Mouse (Mus musculus): ENCODE data around the gene Thsd4. TPM values are rescaled to one million over a fixed set of nuclear protein-coding genes. Genes with fewer than 3 reads are reported as not detected.

Thsd4 gene
- polyA plus RNA-seq, 1 experiment from 2014 or later, result 5.1 TPM

DNA sequence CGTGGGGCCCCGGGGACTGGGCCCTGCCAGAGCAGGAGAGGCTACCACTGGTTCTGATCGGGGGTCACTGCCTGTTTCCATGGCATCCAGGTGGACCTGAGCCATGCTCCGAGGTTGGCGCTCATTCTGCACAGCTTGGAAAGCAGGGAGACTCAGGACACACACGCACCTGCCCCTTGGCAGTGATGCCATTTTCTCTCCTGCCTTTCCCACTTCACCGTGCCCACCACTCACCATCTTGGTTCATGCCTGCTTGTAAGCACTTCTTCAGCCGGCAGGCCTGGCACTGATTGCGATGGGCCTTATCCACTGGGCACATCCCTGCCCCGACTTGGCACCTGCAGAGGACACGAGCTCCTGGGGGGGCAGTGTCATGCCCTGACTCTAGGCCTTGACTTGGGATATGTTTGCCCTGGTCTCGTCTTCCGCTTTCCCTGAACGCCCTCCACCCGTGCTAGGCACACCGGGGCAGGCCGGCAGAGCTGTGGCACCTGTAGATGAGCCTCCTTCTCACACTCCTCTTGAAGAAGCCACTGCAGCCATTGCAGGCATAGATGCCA lies 573.1 kb downstream of the Thsd4 start:
- H3K36me3 ChIP-seq (ENCODE audit: control insufficient read depth, insufficient read depth, low read length), result no peaks in the 10 kb centered on the region
- H3K27me3 ChIP-seq (ENCODE audit: control insufficient read depth, insufficient read depth, low read length), result no peaks in the 10 kb centered on the region
- no peak overlapping the region for H3K4me3 ChIP-seq (ENCODE audit: low read depth, low read length)
- H3K4me1 ChIP-seq (replicated peaks; ENCODE audit: control insufficient read depth, insufficient read depth, low read length), result no peaks in the 10 kb centered on the region
- no peaks in the 10 kb centered on the region for H3K9me3 ChIP-seq (ENCODE audit: control insufficient read depth, low read length)
- no peak for ATAC-seq (ENCODE audit: low FRiP score)
- no peak overlapping the region for H3K27ac ChIP-seq (ENCODE audit: low read depth, low read length)
- no peak overlapping the region for H3K4me2 ChIP-seq (replicated peaks; ENCODE audit: low read depth, low read length)
- 92% methylated on average over 17 of the region's 17 CpGs for WGBS
- no peak for DNase-seq (ENCODE audit: low spot score)
- H3K9ac ChIP-seq (ENCODE audit: low read depth, low read length), result no peak overlapping the region

DNA sequence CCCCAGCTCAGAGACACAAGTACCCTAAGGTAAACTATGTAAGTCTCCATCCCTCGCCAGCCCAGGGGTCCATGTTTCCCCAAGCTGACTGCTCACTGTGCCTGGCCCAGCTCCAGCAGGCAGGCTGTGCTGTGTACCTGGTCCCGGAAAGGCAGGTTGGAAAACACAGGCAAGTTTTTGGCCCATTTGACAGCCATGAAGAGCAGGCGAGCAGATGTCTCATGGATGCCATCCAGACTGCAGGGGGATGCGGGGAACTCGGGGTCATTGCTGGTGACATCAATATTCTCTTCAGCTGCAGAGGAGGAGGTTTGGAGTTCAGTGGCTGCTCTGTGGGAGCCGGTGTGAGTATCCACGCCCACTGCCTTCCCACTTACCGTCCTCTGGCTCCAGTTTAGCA lies 573.6 kb downstream of the Thsd4 start:
- no peaks in the 10 kb centered on the region for H3K27me3 ChIP-seq (ENCODE audit: control insufficient read depth, insufficient read depth, low read length)
- H3K9me3 ChIP-seq (ENCODE audit: control insufficient read depth, low read length), result no peaks in the 10 kb centered on the region
- H3K4me3 ChIP-seq (ENCODE audit: low read depth, low read length), result no peak overlapping the region
- H3K36me3 ChIP-seq (ENCODE audit: control insufficient read depth, insufficient read depth, low read length), result no peaks in the 10 kb centered on the region
- H3K4me1 ChIP-seq (replicated peaks; ENCODE audit: control insufficient read depth, insufficient read depth, low read length), result no peaks in the 10 kb centered on the region
- ATAC-seq (ENCODE audit: low FRiP score) (no peak), DNase-seq (ENCODE audit: low spot score) (no peak)
- no peak overlapping the region for H3K4me2 ChIP-seq (replicated peaks; ENCODE audit: low read depth, low read length)
- H3K9ac ChIP-seq (ENCODE audit: low read depth, low read length), result no peak overlapping the region
- 75% methylated on average over 8 of the region's 8 CpGs for WGBS
- no peak overlapping the region for H3K27ac ChIP-seq (ENCODE audit: low read depth, low read length)

DNA sequence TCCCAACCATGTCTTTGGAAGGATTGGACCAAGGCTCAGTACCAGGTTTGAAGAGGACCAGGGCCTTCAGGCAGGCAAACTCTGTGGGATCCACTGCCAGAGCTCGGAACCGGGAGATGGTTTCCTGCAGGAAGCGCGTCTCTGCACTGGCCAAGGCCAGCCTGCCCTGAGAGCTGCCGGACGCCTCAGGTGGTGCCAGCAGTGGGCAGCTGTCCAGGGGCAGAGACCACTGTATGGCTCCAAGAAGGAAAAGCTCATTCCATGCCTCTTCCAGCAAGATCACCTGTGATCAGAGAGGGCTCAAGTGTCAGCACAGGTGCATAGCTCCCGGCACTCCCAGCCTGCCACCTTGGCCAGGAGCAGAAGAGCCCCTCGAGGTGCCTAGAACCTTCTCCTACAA lies 574.6 kb downstream of the Thsd4 start:
- H3K4me1 ChIP-seq (replicated peaks; ENCODE audit: control insufficient read depth, insufficient read depth, low read length), result no peaks in the 10 kb centered on the region
- H3K4me2 ChIP-seq (replicated peaks; ENCODE audit: low read depth, low read length), result no peak overlapping the region
- no peak overlapping the region for H3K9ac ChIP-seq (ENCODE audit: low read depth, low read length)
- H3K4me3 ChIP-seq (ENCODE audit: low read depth, low read length), result no peak overlapping the region
- DNase-seq (ENCODE audit: low spot score), result no peak
- H3K27ac ChIP-seq (ENCODE audit: low read depth, low read length), result no peak overlapping the region
- no peaks in the 10 kb centered on the region for H3K36me3 ChIP-seq (ENCODE audit: control insufficient read depth, insufficient read depth, low read length)
- no peak for ATAC-seq (ENCODE audit: low FRiP score)
- WGBS, result 92% methylated on average over 8 of the region's 8 CpGs
- H3K27me3 ChIP-seq (ENCODE audit: control insufficient read depth, insufficient read depth, low read length), result no peaks in the 10 kb centered on the region
- no peaks in the 10 kb centered on the region for H3K9me3 ChIP-seq (ENCODE audit: control insufficient read depth, low read length)

DNA sequence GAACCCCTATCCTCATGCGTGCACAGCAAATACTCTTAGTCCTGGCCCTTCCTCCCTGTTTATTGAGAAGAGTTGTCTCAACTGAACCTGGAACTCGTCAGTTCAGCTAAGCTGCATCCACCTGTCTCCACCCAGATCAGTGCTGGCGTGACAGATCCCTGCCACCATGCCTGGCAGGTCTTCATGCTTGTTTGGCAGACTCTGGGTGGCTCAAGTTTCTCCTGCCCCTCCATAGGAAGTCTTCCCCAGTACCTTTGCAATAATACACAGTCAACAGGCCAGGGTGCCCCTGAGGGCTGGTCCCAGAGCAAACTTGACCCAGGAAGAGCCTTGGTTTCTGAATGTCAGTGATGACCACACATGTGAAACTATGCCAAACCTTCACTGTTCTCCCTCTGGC lies 576.6 kb downstream of the Thsd4 start:
- Histone ChIP-seq H3K9ac (ENCODE audit: low read depth, low read length) (no peak overlapping the region), H3K4me3 (ENCODE audit: low read depth, low read length) (no peak overlapping the region), H3K27me3 (ENCODE audit: control insufficient read depth, insufficient read depth, low read length) (no peaks in the 10 kb centered on the region), H3K4me1 (replicated peaks; ENCODE audit: control insufficient read depth, insufficient read depth, low read length) (no peaks in the 10 kb centered on the region), H3K36me3 (ENCODE audit: control insufficient read depth, insufficient read depth, low read length) (no peaks in the 10 kb centered on the region), H3K27ac (ENCODE audit: low read depth, low read length) (no peak overlapping the region), H3K4me2 (replicated peaks; ENCODE audit: low read depth, low read length) (no peak overlapping the region), H3K9me3 (ENCODE audit: control insufficient read depth, low read length) (no peaks in the 10 kb centered on the region)
- 77% methylated on average over 3 of the region's 3 CpGs for WGBS
- DNase-seq (ENCODE audit: low spot score) (no peak), ATAC-seq (ENCODE audit: low FRiP score) (no peak)

DNA sequence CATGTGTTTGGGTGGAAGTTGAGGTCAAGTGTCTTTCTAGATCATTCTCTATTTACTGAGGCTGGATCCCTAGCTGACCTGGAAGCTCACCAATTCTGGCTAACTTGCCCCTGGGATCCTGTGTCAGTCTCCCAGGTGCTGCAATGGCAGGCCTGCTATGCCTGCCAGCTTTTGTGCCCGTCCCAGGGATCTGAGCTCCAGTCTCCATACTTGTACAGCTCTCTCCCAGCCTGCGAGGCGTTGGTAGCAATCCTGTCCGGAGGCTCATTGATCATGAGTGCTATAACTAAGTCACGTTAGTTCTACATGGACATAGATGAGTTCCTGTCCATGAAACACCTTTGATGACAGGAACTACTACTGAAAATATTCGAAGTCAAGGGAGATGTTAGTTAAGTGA lies 578.0 kb downstream of the Thsd4 start:
- H3K4me3 ChIP-seq (ENCODE audit: low read depth, low read length), result no peak overlapping the region
- ATAC-seq (ENCODE audit: low FRiP score), result no peak
- no peak overlapping the region for H3K4me2 ChIP-seq (replicated peaks; ENCODE audit: low read depth, low read length)
- H3K27ac ChIP-seq (ENCODE audit: low read depth, low read length), result no peak overlapping the region
- no peak for DNase-seq (ENCODE audit: low spot score)
- no peaks in the 10 kb centered on the region for H3K9me3 ChIP-seq (ENCODE audit: control insufficient read depth, low read length)
- no peaks in the 10 kb centered on the region for H3K4me1 ChIP-seq (replicated peaks; ENCODE audit: control insufficient read depth, insufficient read depth, low read length)
- WGBS, result 90% methylated on average over 6 of the region's 6 CpGs
- no peaks in the 10 kb centered on the region for H3K27me3 ChIP-seq (ENCODE audit: control insufficient read depth, insufficient read depth, low read length)
- H3K9ac ChIP-seq (ENCODE audit: low read depth, low read length), result no peak overlapping the region
- H3K36me3 ChIP-seq (ENCODE audit: control insufficient read depth, insufficient read depth, low read length), result no peaks in the 10 kb centered on the region

DNA sequence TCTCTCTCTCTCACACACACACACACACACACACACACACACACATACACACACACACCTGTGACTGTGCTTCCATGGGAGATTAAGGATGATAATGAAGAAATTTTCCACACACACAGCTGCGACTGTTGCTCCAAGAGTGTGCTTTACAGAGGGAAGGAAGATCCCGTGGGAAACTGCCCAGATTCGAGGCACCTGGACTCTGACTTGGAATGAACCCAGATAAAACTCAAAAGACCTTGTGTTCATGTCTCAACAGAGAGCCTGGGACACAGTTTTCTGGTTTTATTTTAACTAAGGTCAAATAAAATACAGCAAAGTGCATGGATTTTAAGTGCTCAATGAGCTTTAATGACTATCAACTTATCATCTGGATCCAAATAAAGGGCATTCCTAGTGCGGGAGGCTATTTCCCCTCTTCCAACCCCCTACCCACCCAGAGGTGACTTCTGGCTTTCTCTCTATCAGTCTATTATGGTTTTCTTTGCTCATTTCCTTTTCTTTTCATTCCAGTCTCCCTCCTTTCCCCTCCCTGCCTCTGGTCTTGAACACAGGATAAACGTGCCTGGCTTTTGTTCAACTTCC lies 579.3 kb downstream of the Thsd4 start:
- H3K27ac ChIP-seq (ENCODE audit: low read depth, low read length), result no peak overlapping the region
- H3K9me3 ChIP-seq (ENCODE audit: control insufficient read depth, low read length), result no peaks in the 10 kb centered on the region
- WGBS, result 61% methylated on average over 5 of the region's 5 CpGs
- DNase-seq (ENCODE audit: low spot score) (no peak), ATAC-seq (ENCODE audit: low FRiP score) (no peak)
- no peaks in the 10 kb centered on the region for H3K4me1 ChIP-seq (replicated peaks; ENCODE audit: control insufficient read depth, insufficient read depth, low read length)
- H3K9ac ChIP-seq (ENCODE audit: low read depth, low read length), result no peak overlapping the region
- H3K4me3 ChIP-seq (ENCODE audit: low read depth, low read length), result no peak overlapping the region
- H3K36me3 ChIP-seq (ENCODE audit: control insufficient read depth, insufficient read depth, low read length), result no peaks in the 10 kb centered on the region
- H3K4me2 ChIP-seq (replicated peaks; ENCODE audit: low read depth, low read length), result no peak overlapping the region
- H3K27me3 ChIP-seq (ENCODE audit: control insufficient read depth, insufficient read depth, low read length), result no peaks in the 10 kb centered on the region

DNA sequence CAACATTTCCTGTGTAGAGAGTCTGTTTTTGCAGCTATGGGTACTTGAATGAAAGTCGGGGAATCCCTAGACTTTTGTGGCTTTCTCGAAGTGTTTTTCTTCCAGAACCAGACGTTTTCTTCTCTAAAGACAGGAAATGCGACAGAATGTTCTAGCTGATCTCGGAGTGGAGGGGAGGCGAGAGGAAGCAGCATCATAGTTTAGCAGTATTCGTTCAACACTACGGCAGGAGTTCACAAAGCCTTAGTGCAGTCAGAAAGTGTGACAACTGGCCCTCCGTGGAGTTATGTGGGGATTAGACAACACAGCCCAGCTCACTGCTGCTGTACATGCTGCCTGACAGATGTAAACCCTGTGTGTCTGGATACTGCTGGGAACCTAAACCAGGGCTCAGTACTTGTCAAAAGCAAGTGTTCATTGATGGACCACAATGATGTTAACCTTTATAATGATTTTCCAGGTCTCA lies 579.9 kb downstream of the Thsd4 start:
- ATAC-seq (ENCODE audit: low FRiP score) (no peak), DNase-seq (ENCODE audit: low spot score) (no peak)
- Histone ChIP-seq H3K9ac (ENCODE audit: low read depth, low read length) (no peak overlapping the region), H3K9me3 (ENCODE audit: control insufficient read depth, low read length) (no peaks in the 10 kb centered on the region), H3K4me1 (replicated peaks; ENCODE audit: control insufficient read depth, insufficient read depth, low read length) (no peaks in the 10 kb centered on the region), H3K27me3 (ENCODE audit: control insufficient read depth, insufficient read depth, low read length) (no peaks in the 10 kb centered on the region), H3K4me2 (replicated peaks; ENCODE audit: low read depth, low read length) (no peak overlapping the region), H3K4me3 (ENCODE audit: low read depth, low read length) (no peak overlapping the region), H3K36me3 (ENCODE audit: control insufficient read depth, insufficient read depth, low read length) (no peaks in the 10 kb centered on the region), H3K27ac (ENCODE audit: low read depth, low read length) (no peak overlapping the region)
- WGBS, result 70% methylated on average over 9 of the region's 9 CpGs

DNA sequence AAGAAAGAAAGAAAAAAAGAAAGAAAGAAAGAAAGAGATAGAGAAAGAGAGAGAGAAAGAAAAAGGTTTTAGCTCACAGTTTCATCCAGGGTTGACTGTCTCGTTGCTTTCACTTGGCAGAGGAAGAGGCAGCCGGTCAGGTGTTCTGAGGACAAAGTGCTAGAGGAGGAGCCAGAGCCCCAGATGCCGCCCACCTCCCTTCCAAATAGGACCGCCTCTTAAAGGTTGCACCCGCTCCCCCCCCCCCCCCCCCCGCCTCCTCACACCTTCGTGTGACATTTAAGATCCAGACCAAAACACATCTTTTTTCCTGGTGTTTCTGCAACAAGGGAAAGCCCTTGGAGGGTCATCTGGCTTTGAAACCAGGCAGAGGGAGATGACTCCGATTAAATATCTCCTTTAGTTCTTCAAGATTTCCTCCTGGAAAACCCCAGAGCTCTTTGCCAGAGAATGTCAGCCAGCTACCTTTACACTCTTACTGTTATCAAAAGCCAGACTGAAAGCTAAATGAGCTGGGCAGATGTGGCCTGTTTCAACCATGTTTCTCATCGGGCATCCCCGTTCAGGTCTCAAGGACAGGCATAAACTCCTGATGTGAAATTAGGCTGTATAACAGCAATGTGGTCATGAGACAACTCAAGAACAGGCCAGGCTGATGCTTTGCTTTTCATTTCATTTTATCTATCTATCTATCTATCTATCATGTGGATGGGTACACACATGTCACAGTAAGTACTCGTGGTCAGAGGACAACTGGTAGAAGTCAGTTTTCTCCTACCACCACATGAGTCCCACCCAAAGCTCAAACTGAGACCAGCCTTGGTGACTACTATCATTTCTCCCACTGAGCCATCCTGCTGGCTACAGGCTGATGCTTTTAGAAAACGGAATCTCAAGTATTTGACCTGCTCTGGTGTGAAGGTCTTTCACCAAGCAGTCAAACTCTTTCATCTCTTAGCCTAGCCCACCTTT lies 580.6 kb downstream of the Thsd4 start:
- H3K27ac ChIP-seq (ENCODE audit: low read depth, low read length), result no peak overlapping the region
- no peaks in the 10 kb centered on the region for H3K9me3 ChIP-seq (ENCODE audit: control insufficient read depth, low read length)
- no peaks in the 10 kb centered on the region for H3K4me1 ChIP-seq (replicated peaks; ENCODE audit: control insufficient read depth, insufficient read depth, low read length)
- H3K9ac ChIP-seq (ENCODE audit: low read depth, low read length), result no peak overlapping the region
- no peaks in the 10 kb centered on the region for H3K27me3 ChIP-seq (ENCODE audit: control insufficient read depth, insufficient read depth, low read length)
- no peak for ATAC-seq (ENCODE audit: low FRiP score)
- DNase-seq (ENCODE audit: low spot score), result no peak
- no peaks in the 10 kb centered on the region for H3K36me3 ChIP-seq (ENCODE audit: control insufficient read depth, insufficient read depth, low read length)
- H3K4me2 ChIP-seq (replicated peaks; ENCODE audit: low read depth, low read length), result no peak overlapping the region
- no peak overlapping the region for H3K4me3 ChIP-seq (ENCODE audit: low read depth, low read length)
- WGBS, result 72% methylated on average over 9 of the region's 12 CpGs

Measured in hindbrain, embryonic 11.5 days (tissue).